Mouse (Mus musculus): ENCODE measurements around the gene Shmt1. TPM values are rescaled to one million over a fixed set of nuclear protein-coding genes. Genes with fewer than 3 reads are reported as not detected.

Shmt1 gene
- polyA plus RNA-seq, 1 experiment from 2014 or later, result 126 TPM

- Histone ChIP-seq H3K9me3 (ENCODE audit: control insufficient read depth, low read length) (no peaks in the 10 kb centered on the region), H3K4me2 (ENCODE audit: low read depth, low read length) (no peak overlapping the region), H3K27me3 (replicated peaks; ENCODE audit: control insufficient read depth, insufficient read depth, low read length) (no peaks in the 10 kb centered on the region), H3K4me3 (ENCODE audit: low read length) (no peak overlapping the region), H3K9ac (ENCODE audit: low read depth, low read length) (no peak overlapping the region), H3K36me3 (ENCODE audit: control insufficient read depth, insufficient read depth, low read length) (no peaks in the 10 kb centered on the region), H3K4me1 (ENCODE audit: control insufficient read depth, insufficient read depth, low read length) (peaks cover 8% of the 10 kb centered on the region), H3K27ac (ENCODE audit: low read length) (no peak overlapping the region)
- no peak for ATAC-seq
- 63% methylated on average over 4 of the region's 4 CpGs for WGBS
These were observed 15.9 kb upstream of the Shmt1 start for GRCm38 (mm10) chr11:60827241-60827945.

- H3K36me3 ChIP-seq (ENCODE audit: control insufficient read depth, insufficient read depth, low read length), result no peaks in the 10 kb centered on the region
- H3K4me3 ChIP-seq (ENCODE audit: low read length), result no peak overlapping the region
- H3K4me1 ChIP-seq (ENCODE audit: control insufficient read depth, insufficient read depth, low read length), result peaks cover 8% of the 10 kb centered on the region
- H3K4me2 ChIP-seq (ENCODE audit: low read depth, low read length), result no peak overlapping the region
- H3K27ac ChIP-seq (ENCODE audit: low read length), result no peak overlapping the region
- no peak overlapping the region for H3K9ac ChIP-seq (ENCODE audit: low read depth, low read length)
- H3K9me3 ChIP-seq (ENCODE audit: control insufficient read depth, low read length), result no peaks in the 10 kb centered on the region
- 58% methylated on average over 1 of the region's 1 CpGs for WGBS
- no peak for ATAC-seq
- H3K27me3 ChIP-seq (replicated peaks; ENCODE audit: control insufficient read depth, insufficient read depth, low read length), result no peaks in the 10 kb centered on the region
These were observed 15.2 kb upstream of the Shmt1 start for GRCm38 (mm10) chr11:60826700-60827099.

- no peak overlapping the region for H3K4me2 ChIP-seq (ENCODE audit: low read depth, low read length)
- H3K9me3 ChIP-seq (ENCODE audit: control insufficient read depth, low read length), result no peaks in the 10 kb centered on the region
These were observed 13.7 kb upstream of the Shmt1 start for GRCm38 (mm10) chr11:60825191-60825590.

GRCm38 (mm10) chr11:60823771-60824170 lies 12.3 kb upstream of the Shmt1 start:
- Histone ChIP-seq H3K9ac (ENCODE audit: low read depth, low read length) (no peak overlapping the region), H3K36me3 (ENCODE audit: control insufficient read depth, insufficient read depth, low read length) (no peaks in the 10 kb centered on the region), H3K4me1 (ENCODE audit: control insufficient read depth, insufficient read depth, low read length) (0 out of 2 replicates have a peak, but pooled peaks cover 2% of the 10 kb centered on the region), H3K27me3 (replicated peaks; ENCODE audit: control insufficient read depth, insufficient read depth, low read length) (no peaks in the 10 kb centered on the region), H3K4me3 (ENCODE audit: low read length) (no peak overlapping the region), H3K4me2 (ENCODE audit: low read depth, low read length) (no peak overlapping the region), H3K9me3 (ENCODE audit: control insufficient read depth, low read length) (no peaks in the 10 kb centered on the region), H3K27ac (ENCODE audit: low read length) (no peak overlapping the region)
- 69% methylated on average over 2 of the region's 2 CpGs for WGBS
- ATAC-seq, result no peak

More at GRCm38 (mm10) chr11:60825191-60825590, 13.7 kb upstream of the Shmt1 start:
- H3K27me3 ChIP-seq (replicated peaks; ENCODE audit: control insufficient read depth, insufficient read depth, low read length), result no peaks in the 10 kb centered on the region
- no peak overlapping the region; the same call in 1 of the 2 replicates for H3K27ac ChIP-seq (ENCODE audit: low read length)
- ATAC-seq, result peak; percentile 94
- 0 out of 2 replicates have a peak, but pooled peaks cover 2% of the 10 kb centered on the region for H3K4me1 ChIP-seq (ENCODE audit: control insufficient read depth, insufficient read depth, low read length)
- no peak overlapping the region for H3K9ac ChIP-seq (ENCODE audit: low read depth, low read length)
- H3K4me3 ChIP-seq (ENCODE audit: low read length), result no peak overlapping the region
- WGBS, result 50% methylated on average over 3 of the region's 3 CpGs
- H3K36me3 ChIP-seq (ENCODE audit: control insufficient read depth, insufficient read depth, low read length), result no peaks in the 10 kb centered on the region

- H3K9ac ChIP-seq (ENCODE audit: low read depth, low read length), result no peak overlapping the region
- WGBS, result 68% methylated on average over 5 of the region's 5 CpGs
- H3K9me3 ChIP-seq (ENCODE audit: control insufficient read depth, low read length), result no peaks in the 10 kb centered on the region
- no peaks in the 10 kb centered on the region for H3K36me3 ChIP-seq (ENCODE audit: control insufficient read depth, insufficient read depth, low read length)
- no peak overlapping the region for H3K4me3 ChIP-seq (ENCODE audit: low read length)
- H3K4me1 ChIP-seq (ENCODE audit: control insufficient read depth, insufficient read depth, low read length), result no peaks in the 10 kb centered on the region
- H3K27me3 ChIP-seq (replicated peaks; ENCODE audit: control insufficient read depth, insufficient read depth, low read length), result no peaks in the 10 kb centered on the region
- H3K27ac ChIP-seq (ENCODE audit: low read length), result no peak overlapping the region
- ATAC-seq, result no peak
- no peak overlapping the region for H3K4me2 ChIP-seq (ENCODE audit: low read depth, low read length)
These were observed 4.9 kb upstream of the Shmt1 start for GRCm38 (mm10) chr11:60816398-60816797.

GRCm38 (mm10) chr11:60811054-60811460 lies 461 bp downstream of the Shmt1 start:
- 0% methylated on average over 29 of the region's 29 CpGs for WGBS

GRCm38 (mm10) chr11:60810046-60810965 lies 1.2 kb downstream of the Shmt1 start:
- peak overlapping the region; percentile 54 for H3K4me3 ChIP-seq (ENCODE audit: low read length)
- H3K27me3 ChIP-seq (replicated peaks; ENCODE audit: control insufficient read depth, insufficient read depth, low read length), result no peaks in the 10 kb centered on the region
- 12% methylated on average over 14 of the region's 14 CpGs for WGBS
- H3K4me1 ChIP-seq (ENCODE audit: control insufficient read depth, insufficient read depth, low read length), result peaks cover 17% of the 10 kb centered on the region
- H3K9ac ChIP-seq (ENCODE audit: low read depth, low read length), result peak overlapping the region; percentile 57
- H3K36me3 ChIP-seq (ENCODE audit: control insufficient read depth, insufficient read depth, low read length), result no peaks in the 10 kb centered on the region
- no peaks in the 10 kb centered on the region for H3K9me3 ChIP-seq (ENCODE audit: control insufficient read depth, low read length)
- H3K27ac ChIP-seq (ENCODE audit: low read length), result peak overlapping the region; percentile 75
- H3K4me2 ChIP-seq (ENCODE audit: low read depth, low read length), result peak overlapping the region; percentile 74
- peak; percentile 62 for ATAC-seq

More at GRCm38 (mm10) chr11:60811054-60811460, 461 bp downstream of the Shmt1 start:
- peaks cover 17% of the 10 kb centered on the region for H3K4me1 ChIP-seq (ENCODE audit: control insufficient read depth, insufficient read depth, low read length)
- H3K27ac ChIP-seq (ENCODE audit: low read length), result peak overlapping the region; percentile 75
- H3K9me3 ChIP-seq (ENCODE audit: control insufficient read depth, low read length), result no peaks in the 10 kb centered on the region
- no peaks in the 10 kb centered on the region for H3K36me3 ChIP-seq (ENCODE audit: control insufficient read depth, insufficient read depth, low read length)
- peak; percentile 98 for ATAC-seq
- H3K4me3 ChIP-seq (ENCODE audit: low read length), result peak overlapping the region; percentile 54
- no peaks in the 10 kb centered on the region for H3K27me3 ChIP-seq (replicated peaks; ENCODE audit: control insufficient read depth, insufficient read depth, low read length)
- peak overlapping the region; percentile 57 for H3K9ac ChIP-seq (ENCODE audit: low read depth, low read length)
- peak overlapping the region; percentile 74 for H3K4me2 ChIP-seq (ENCODE audit: low read depth, low read length)

GRCm38 (mm10) chr11:60809546-60809945 lies 2.0 kb downstream of the Shmt1 start:
- peak overlapping the region; percentile 54 for H3K4me3 ChIP-seq (ENCODE audit: low read length)
- H3K36me3 ChIP-seq (ENCODE audit: control insufficient read depth, insufficient read depth, low read length), result no peaks in the 10 kb centered on the region
- ATAC-seq, result no peak
- peak overlapping the region; percentile 57; the same call in 1 of the 2 replicates for H3K9ac ChIP-seq (ENCODE audit: low read depth, low read length)
- H3K4me2 ChIP-seq (ENCODE audit: low read depth, low read length), result peak overlapping the region; percentile 74
- WGBS, result 45% methylated on average over 1 of the region's 1 CpGs
- no peaks in the 10 kb centered on the region for H3K27me3 ChIP-seq (replicated peaks; ENCODE audit: control insufficient read depth, insufficient read depth, low read length)
- H3K27ac ChIP-seq (ENCODE audit: low read length), result peak overlapping the region; percentile 75
- peaks cover 17% of the 10 kb centered on the region for H3K4me1 ChIP-seq (ENCODE audit: control insufficient read depth, insufficient read depth, low read length)
- no peaks in the 10 kb centered on the region for H3K9me3 ChIP-seq (ENCODE audit: control insufficient read depth, low read length)

Data from intestine, embryonic 16.5 days (tissue).